Mouse (Mus musculus) regulatory T cell (primary cell): Measurements from ENCODE around the gene Pnck.

Experiments
- in situ Hi-C: fragments of 300-600 bp; cut with MboI, MseI; formaldehyde crosslinking; loops from one replicate; pipeline ENCODE4 v1.15.1; 2025; ENCODE audit warnings: high pct_unique_total_duplicates

Pnck gene

GRCm38 (mm10) chrX:73639901-73640469, 19.9 kb downstream of the Pnck start:
- in situ Hi-C loops: no loop called here

- in situ Hi-C loops: no loop called here
Observed at GRCm38 (mm10) chrX:73639255-73639675, 20.7 kb downstream of the Pnck start, which contains the start of gene Dusp9. Gene Dusp9, plus strand, starts transcription at chrX:73639419.

DNA sequence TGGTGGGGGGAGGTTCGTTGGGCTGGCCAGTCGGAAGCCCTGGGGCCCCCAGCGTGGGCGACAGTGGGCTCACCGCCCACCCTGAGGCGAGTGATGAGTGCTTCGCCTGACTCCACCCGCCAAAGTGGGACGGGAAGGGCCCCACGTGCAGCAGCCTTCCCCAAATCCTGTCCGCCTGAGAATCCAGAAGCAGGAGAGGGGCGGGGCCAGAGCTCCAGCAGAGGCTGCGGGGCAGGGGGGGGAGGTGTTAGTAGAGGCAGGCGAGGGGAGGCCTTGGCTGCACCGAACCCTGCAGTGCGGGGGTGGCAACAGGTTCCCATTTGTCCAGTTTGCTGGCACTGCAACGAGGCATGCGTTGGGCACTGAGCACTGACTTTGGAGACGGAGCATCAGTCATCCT, 22.5 kb downstream of the Pnck start:
- in situ Hi-C loops: no loop called here

GRCm38 (mm10) chrX:73635425-73635824, 24.5 kb downstream of the Pnck start:
- in situ Hi-C loops: no loop called here

DNA sequence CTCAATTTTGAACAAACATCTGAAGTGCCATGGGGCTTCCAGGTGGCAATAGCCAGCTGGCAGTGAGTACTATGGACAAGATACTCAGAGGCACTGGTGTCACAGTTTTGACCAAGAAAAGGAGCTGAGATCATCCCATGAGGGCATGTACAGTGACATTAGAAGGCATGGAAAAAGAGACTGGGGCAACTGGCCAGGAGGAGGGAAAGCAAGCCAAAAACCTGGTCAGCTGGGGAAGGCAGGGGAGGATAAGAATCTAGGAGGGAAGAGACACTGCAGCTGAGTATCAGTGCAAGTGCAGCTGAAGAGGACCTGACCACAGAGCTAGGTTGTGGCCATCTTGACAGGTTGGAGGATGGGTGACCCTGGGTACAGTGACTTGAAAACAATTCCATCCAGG, 32.9 kb downstream of the Pnck start:
- in situ Hi-C loops: no loop called here

- in situ Hi-C loops: no loop called here
Observed at GRCm38 (mm10) chrX:73619890-73620289, 40.0 kb downstream of the Pnck start.

DNA sequence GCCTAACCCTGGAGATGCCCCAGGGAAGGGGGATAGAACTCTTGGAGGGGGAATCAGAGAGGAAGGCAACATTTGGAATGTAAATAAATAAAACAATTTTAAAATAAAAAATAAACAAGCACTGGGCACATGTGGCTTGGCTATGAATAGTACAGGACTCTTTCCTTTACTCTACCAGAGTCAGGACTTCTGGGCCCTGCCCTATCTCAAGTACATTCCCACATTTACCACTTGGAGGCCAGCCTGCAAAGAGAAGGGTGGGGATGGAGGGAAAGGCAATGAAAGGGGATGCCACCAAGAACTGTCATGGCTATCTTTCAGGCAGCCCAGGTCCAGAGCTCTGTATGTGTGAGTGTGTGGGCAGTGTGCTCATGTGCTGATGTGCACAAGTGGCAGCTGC, 40.5 kb downstream of the Pnck start:
- in situ Hi-C loops: no loop called here

- in situ Hi-C loops: no loop called here
Observed at GRCm38 (mm10) chrX:73615876-73616275, 44.0 kb downstream of the Pnck start.

GRCm38 (mm10) chrX:73613665-73614064, 46.3 kb downstream of the Pnck start:
- in situ Hi-C loops: no loop called here
